Mouse (Mus musculus): ENCODE results near the gene Arl10.

DNA sequence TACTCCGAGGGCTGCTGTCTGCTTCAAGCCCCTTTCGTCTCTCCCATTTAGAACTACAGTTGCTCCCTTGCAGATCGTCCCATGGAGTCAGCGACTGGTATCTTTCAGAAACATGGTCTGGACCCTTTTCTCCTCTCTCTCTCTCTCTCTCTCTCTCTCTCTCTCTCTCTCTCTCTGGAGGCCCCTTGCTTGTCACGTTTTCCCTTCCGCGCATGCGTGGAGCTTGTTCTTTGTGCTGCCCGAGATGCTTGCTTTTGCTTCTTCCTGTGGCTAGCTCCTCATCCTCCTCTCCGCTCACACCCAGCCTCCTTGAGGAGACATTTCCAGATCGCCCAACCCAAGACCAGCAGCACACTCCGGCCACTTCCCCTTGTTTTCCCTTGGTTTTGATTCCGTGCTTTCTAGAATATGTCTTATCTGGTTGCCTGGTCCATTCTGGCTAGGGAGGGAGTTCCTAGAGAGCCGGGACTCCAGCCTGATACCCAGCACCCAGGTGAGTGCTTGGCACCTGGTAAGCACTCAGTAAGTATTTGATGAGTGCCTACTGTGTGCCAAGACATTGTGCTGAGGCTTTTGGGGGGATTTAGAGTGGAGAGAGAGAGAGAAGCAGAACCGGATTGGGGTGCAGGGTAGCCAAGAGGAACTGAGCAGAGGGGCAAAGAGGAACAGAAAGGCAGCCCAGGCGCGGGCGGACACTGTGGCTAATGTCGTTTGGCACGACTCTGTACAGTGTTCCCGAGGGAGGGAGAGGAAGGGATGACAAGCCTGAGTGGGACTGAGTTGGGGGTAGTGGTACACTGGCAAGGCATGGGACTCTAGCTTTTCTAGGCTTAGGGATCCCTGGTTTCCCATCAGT, 3.1 kb downstream of the Arl10 start:
- TF ChIP-seq POU5F1 (IDR thresholded peaks at IDR 0.05; ENCODE audit: borderline replicate concordance, low read length) (no peak), CTCF (conservative IDR thresholded peaks at IDR 0.05; ENCODE audit: low read length) (no peak)

Data from E14TG2a.4 (cell line).